Mouse (Mus musculus): ENCODE results near the gene Il1f8. TPM values are rescaled to one million over a fixed set of nuclear protein-coding genes. Genes with fewer than 3 reads are reported as not detected.

Gene Il1f8
- not detected for polyA plus RNA-seq (2017; shearing (Covaris generic))

DNA sequence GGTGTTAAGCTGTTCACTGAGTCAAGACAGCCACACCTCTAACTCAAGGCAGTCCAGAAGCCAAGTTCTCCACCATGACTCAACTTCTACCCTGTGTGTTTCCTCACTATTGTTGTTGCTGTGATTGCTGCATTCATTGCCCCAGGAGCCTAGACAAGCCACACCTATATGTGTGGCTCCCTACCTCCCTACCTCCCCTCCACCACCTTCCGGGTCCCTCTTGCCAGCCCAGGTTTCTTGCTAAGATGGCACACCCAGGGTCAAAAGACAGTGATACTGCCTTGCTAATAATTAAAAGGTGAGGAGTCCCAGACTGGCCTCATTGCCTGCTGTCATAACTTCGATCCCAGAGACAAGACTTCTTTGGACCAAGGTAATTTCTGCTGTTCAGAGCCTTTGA, at the start of gene Il1f8:
Il1f8 (plus strand) TSS at position 301 of the 400 bp plus-strand sequence.

DNA sequence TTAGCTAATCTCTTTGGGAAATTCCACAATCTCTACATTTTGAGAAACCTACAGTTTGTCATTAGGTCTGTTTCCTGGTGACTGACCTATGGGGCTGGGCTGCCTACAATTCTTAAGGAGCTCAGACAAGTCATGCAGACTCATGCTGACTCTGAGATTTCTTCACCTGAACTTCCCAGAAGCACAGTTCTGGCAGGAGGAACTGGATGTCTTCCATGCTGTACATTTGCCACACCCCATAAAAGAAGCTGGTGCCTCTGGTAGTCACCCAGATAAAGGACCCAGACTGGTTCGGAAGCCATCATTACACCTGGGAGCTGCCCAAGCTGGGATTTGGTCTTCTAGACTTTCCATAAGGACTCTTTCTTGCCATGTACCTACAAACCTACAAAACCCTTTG, 33.2 kb downstream of the Il1f8 start, which contains the start of gene Il1f9:
Il1f9 (plus strand) TSS at position 301 of the 400 bp plus-strand sequence.

Other genes starting within 250 kb of the Il1f8 start
- gene Hnmt, start 103.8 kb upstream of the Il1f8 start, polyA plus RNA-seq (2017; shearing (Covaris generic)): not detected
- gene Tbpl2, start 56.6 kb upstream of the Il1f8 start, polyA plus RNA-seq (2017; shearing (Covaris generic)): not detected
- gene Il1f9, start 33.3 kb downstream of the Il1f8 start, polyA plus RNA-seq (2017; shearing (Covaris generic)): not detected
- gene Il1f6, start 62.3 kb downstream of the Il1f8 start, polyA plus RNA-seq (2017; shearing (Covaris generic)): not detected
- gene Il1f5, start 123.8 kb downstream of the Il1f8 start, polyA plus RNA-seq (2017; shearing (Covaris generic)): not detected
- not detected for gene Il1f10, start 138.0 kb downstream of the Il1f8 start, polyA plus RNA-seq (2017; shearing (Covaris generic))
- 0.60 TPM for gene Il1rn, start 183.7 kb downstream of the Il1f8 start, polyA plus RNA-seq (2017; shearing (Covaris generic))
- gene Psd4, start 214.4 kb downstream of the Il1f8 start, polyA plus RNA-seq (2017; shearing (Covaris generic)): 105 TPM